Mouse (Mus musculus) liver, adult 2 months (tissue): ENCODE measurements around the gene Fnbp1. TPM values are rescaled to one million over a fixed set of nuclear protein-coding genes. Genes with fewer than 3 reads are reported as not detected.

Experiments used
- DNase-seq: peaks from one replicate; pipeline ENCODE4 v3.0.0-alpha.2; 2011; ENCODE audit warnings: low read depth, low spot score; ENCODE audit errors: extremely low read depth
- H3K27ac ChIP-seq: fragments of 200-500 bp; replicated peaks from 2 replicates; pipeline ENCODE4 v1.5.1; 2012; ENCODE audit warnings: low read depth, mild to moderate bottlenecking, control low read depth, inconsistent platforms, low read length; ENCODE audit not compliant: insufficient read depth
- H3K27me3 ChIP-seq: fragments of 200-500 bp; 2 replicates; pipeline ENCODE4 v1.6.1; 2012; ENCODE audit warnings: mild to moderate bottlenecking, moderate library complexity, low read length, inconsistent platforms; ENCODE audit not compliant: control insufficient read depth, insufficient read depth
- H3K36me3 ChIP-seq: fragments of 200-500 bp; 2 replicates; pipeline ENCODE4 v1.6.1; 2012; ENCODE audit warnings: low read length, inconsistent platforms; ENCODE audit not compliant: control insufficient read depth, insufficient read depth
- H3K4me1 ChIP-seq: fragments of 200-500 bp; 2 replicates; pipeline ENCODE4 v1.6.1; 2011; ENCODE audit warnings: low read length; ENCODE audit not compliant: control insufficient read depth, insufficient read depth
- H3K4me3 ChIP-seq: fragments of 200-500 bp; 2 replicates; pipeline ENCODE4 v1.5.1; 2011; ENCODE audit warnings: low read depth, mild to moderate bottlenecking, control low read depth, low read length, moderate library complexity; ENCODE audit not compliant: insufficient read depth
- H3K79me2 ChIP-seq: fragments of 200-500 bp; 2 replicates; pipeline ENCODE4 v1.6.1; 2012; ENCODE audit warnings: inconsistent platforms, mild to moderate bottlenecking, low read length, moderate library complexity; ENCODE audit not compliant: control insufficient read depth, insufficient read depth
- H3K9ac ChIP-seq: fragments of 200-500 bp; 2 replicates; pipeline ENCODE4 v1.6.1; 2012; ENCODE audit warnings: low read depth, mild to moderate bottlenecking, control low read depth, inconsistent platforms, low read length
- CTCF ChIP-seq: fragments of 200-500 bp; IDR thresholded peaks from 2 replicates; pipeline ENCODE4 v1.5.1; 2011; ENCODE audit warnings: low read depth, low read length, control low read depth
- POLR2A ChIP-seq: fragments of 200-500 bp; IDR thresholded peaks from 2 replicates; pipeline ENCODE4 v1.6.1; 2011; ENCODE audit warnings: low read length, control low read depth; ENCODE audit not compliant: insufficient read depth; ENCODE audit errors: extremely low read depth
- WGBS: fragments of 180-500 bp; shearing (Covaris S2); methylation state at CpG from one replicate; pipeline ENCODE4 v1.1.7; 2018; 5-methylcytosine and 5-hydroxymethylcytosine counted together
- polyA plus RNA-seq: library from polyadenylated mRNA; depleted of rRNA; stranded (reverse); fragments of >200 nt; gene quantifications from 2 replicates; pipeline ENCODE4 v1.2.3, GENCODE M21; 2012
- total RNA-seq: library from RNA; depleted of rRNA; stranded (reverse); fragments of >200 nt; gene quantifications from 2 replicates; pipeline ENCODE4 v1.2.3, GENCODE M21; 2014

Gene Fnbp1
- total and polyA plus RNA-seq, 2 experiments: 5.2 to 8.6 TPM

DNA sequence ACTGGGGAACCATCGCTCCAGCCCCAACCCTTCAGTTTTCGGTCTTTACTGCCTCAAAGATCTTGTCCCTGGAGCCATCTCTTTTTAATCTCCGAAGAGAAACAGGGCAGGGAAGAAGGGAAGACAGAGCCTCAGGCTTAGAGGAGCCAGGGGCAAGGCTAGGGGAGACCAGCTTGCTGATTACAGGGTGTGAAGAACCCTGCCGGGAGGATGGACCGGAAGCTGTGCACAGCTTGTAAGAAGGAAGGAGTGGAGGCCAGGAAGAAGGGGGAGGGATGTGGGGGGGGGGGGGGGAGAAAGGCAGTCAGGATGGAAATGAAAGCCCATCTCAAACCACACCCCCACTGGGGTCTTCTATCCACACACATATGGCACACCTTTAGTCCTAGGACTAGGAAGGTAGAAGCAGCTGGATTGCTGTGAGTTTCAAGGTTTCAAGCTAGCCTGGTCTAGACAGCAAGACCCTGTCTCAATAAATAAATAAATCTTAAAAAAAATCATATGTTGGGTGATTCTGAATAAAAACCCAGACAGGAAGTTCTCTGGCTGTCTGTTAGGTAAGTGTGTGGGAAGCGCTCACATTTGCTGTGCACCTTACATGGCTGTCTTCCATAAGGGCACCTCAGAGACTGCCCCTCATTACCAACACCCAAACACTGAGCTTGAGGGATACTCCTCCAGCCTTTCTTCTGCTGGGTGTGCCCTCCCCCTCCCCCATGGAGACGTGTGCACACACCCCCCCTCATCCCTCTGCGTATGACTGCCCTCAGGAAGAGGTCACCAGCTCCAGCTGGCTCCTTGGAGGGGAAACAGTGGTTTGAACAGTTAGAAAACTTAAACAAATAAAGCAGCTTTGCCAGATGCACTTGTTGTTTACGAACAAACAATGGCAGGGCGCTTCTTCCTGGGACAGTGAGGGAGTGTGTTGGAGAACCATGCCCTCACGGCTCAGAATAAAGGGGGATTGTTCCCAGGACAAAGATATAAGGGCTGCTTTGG is 53.8 kb downstream of the Fnbp1 start:
- H3K4me1 ChIP-seq: no peaks in the 10 kb centered on the region
- no peaks in the 10 kb centered on the region; the same call in 1 of the 2 replicates for H3K79me2 ChIP-seq
- H3K36me3 ChIP-seq: peaks cover 5% of the 10 kb centered on the region; the same call in 1 of the 2 replicates
- no peaks in the 10 kb centered on the region for H3K27me3 ChIP-seq
- no peak for TF ChIP-seq POLR2A
- no peak for TF ChIP-seq CTCF
- 44% methylated on average over 11 of the region's 11 CpGs for WGBS
- no peak overlapping the region for H3K4me3 ChIP-seq
- DNase-seq: no peak
- no peak overlapping the region for H3K9ac ChIP-seq
- H3K27ac ChIP-seq: peak overlapping the region; percentile 64

DNA sequence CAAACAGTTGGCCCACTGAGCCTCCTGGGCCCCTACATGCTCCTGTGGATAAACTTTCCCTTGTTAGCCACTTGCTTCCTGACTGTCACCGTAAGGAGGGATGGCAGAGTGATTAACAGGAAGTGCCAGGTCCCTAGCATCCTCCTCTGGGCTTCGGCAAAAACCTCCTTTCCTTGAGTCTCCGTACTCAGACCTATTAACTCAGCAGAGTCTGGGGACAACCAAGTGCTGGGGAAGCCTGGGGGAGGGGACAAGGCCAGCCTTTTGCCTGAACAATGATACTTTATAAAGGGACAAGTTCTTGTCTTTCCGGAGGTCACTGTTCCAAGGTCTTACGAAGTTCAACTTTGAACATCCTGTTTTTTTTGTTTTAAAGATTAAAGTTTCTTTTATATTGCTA is 54.7 kb downstream of the Fnbp1 start:
- Histone ChIP-seq H3K79me2 (no peaks in the 10 kb centered on the region; the same call in 1 of the 2 replicates), H3K36me3 (peaks cover 5% of the 10 kb centered on the region; the same call in 1 of the 2 replicates), H3K27ac (peak overlapping the region; percentile 28; the same call in 1 of the 2 replicates), H3K27me3 (no peaks in the 10 kb centered on the region), H3K4me3 (no peak overlapping the region), H3K9ac (no peak overlapping the region), H3K4me1 (no peaks in the 10 kb centered on the region)
- 64% methylated on average over 5 of the region's 5 CpGs for WGBS
- no peak for DNase-seq
- TF ChIP-seq POLR2A (no peak), CTCF (no peak)

DNA sequence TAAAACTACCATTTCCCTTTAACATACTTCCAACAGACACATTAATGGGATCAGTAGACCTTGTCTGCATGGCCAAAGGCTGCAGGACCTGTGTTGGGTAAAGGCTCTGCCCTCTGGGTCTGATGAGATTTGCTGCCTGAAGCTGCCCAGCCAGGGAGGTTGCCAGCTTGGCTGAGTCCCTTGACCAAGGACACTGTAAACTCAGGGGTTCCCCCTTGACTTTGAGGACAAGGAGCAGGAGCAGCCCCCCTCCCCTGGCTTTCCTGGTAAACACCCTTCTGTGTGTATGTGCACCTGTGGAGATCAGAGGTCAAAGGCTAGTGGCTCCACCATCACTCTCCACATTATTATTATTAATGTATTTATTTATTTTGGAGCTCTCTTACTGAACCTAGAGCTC is 55.3 kb downstream of the Fnbp1 start:
- no peaks in the 10 kb centered on the region; the same call in 1 of the 2 replicates for H3K79me2 ChIP-seq
- H3K9ac ChIP-seq: no peak overlapping the region
- no peak overlapping the region; the same call in 1 of the 2 replicates for H3K27ac ChIP-seq
- no peaks in the 10 kb centered on the region for H3K27me3 ChIP-seq
- TF ChIP-seq CTCF: no peak
- no peak for TF ChIP-seq POLR2A
- 0 out of 2 replicates have a peak, but pooled peaks cover 3% of the 10 kb centered on the region for H3K4me1 ChIP-seq
- DNase-seq: no peak
- H3K36me3 ChIP-seq: peaks cover 5% of the 10 kb centered on the region; the same call in 1 of the 2 replicates
- H3K4me3 ChIP-seq: no peak overlapping the region

DNA sequence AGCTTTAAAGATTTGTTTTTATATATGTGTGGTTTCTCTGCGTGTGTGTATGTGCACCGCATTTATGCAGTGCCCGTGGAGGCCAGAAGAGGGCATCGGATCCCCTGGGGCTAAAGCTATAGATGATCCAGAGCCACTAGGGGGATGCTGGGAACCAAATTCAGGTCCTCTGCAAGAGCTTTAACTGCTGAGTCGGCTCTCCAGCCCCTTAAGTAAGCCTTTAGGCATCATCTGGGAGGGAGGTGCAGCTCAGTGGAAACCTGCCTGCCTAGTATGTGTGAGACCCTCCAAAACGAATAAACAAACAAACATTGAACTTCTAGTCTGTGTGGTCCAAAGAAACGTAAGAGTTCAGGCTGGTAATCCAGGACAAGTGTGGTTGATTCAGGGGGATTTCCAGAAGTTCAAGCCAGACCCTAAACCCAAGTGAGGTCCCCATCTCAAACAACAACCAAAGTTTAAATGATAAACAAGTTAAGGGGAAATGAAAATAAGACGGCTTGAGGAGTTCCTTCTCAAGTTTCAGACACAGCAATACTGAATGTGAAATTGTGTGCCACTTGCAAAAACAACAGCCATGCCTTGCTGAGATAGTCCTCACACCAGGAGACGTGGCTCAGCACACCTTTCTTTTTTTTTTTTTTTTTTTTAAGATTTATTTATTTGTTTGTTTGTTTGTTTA is 57.5 kb downstream of the Fnbp1 start:
- Histone ChIP-seq H3K79me2 (no peaks in the 10 kb centered on the region), H3K4me1 (0 out of 2 replicates have a peak, but pooled peaks cover 3% of the 10 kb centered on the region), H3K9ac (no peak overlapping the region), H3K4me3 (no peak overlapping the region), H3K36me3 (peaks cover 5% of the 10 kb centered on the region; the same call in 1 of the 2 replicates), H3K27ac (no peak overlapping the region), H3K27me3 (no peaks in the 10 kb centered on the region)
- TF ChIP-seq POLR2A (no peak), CTCF (no peak; the same call in 1 of the 2 replicates)
- WGBS: 96% methylated on average over 9 of the region's 9 CpGs
- DNase-seq: no peak

DNA sequence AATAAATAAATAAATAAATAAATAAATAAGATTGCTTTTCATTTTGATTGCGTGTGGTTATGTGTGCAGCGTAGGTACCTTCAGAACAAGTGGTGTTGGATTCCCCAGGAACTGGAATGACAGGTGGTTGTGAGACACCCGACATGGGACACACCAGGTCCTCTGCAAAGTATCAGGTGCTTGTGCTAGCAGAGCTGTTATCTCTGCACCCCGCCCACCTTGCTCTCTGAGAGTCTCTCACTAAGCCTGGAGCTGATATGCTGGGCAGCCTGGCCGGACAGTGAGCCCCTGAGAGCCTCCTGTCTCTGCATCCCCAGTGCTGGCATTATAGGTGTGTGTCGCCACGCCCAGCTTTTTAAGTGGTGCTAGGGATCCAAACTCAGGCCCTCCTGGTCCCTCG is 58.4 kb downstream of the Fnbp1 start:
- TF ChIP-seq POLR2A (no peak), CTCF (no peak)
- 96% methylated on average over 8 of the region's 8 CpGs for WGBS
- no peak for DNase-seq

More for the DNA sequence above, 58.4 kb downstream of the Fnbp1 start:
- peaks cover 5% of the 10 kb centered on the region; the same call in 1 of the 2 replicates for H3K36me3 ChIP-seq
- 0 out of 2 replicates have a peak, but pooled peaks cover 3% of the 10 kb centered on the region for H3K4me1 ChIP-seq
- no peak overlapping the region for H3K4me3 ChIP-seq
- H3K9ac ChIP-seq: no peak overlapping the region
- no peaks in the 10 kb centered on the region for H3K27me3 ChIP-seq
- H3K27ac ChIP-seq: no peak overlapping the region
- no peaks in the 10 kb centered on the region for H3K79me2 ChIP-seq
